Mouse (Mus musculus) lung, adult 2 months (tissue): ENCODE data around the gene Sox5. TPM values are rescaled to one million over a fixed set of nuclear protein-coding genes. Genes with fewer than 3 reads are reported as not detected.

Experiments used
- DNase-seq: peaks from one replicate; pipeline ENCODE4 v3.0.0; 2022
- H3K4me1 ChIP-seq: fragments of 200-500 bp; 2 replicates; pipeline ENCODE4 v1.6.1; 2011; ENCODE audit warnings: low read length; ENCODE audit not compliant: control insufficient read depth, insufficient read depth
- H3K4me3 ChIP-seq: fragments of 200-500 bp; replicated peaks from 2 replicates; pipeline ENCODE3; 2011; ENCODE audit warnings: low read depth, mild to moderate bottlenecking, control low read depth, low read length; ENCODE audit errors: extremely low read depth
- CTCF ChIP-seq: fragments of 200-500 bp; IDR thresholded peaks from 2 replicates; pipeline ENCODE4 v1.5.1; 2011; ENCODE audit warnings: mild to moderate bottlenecking, low read length, control low read depth; ENCODE audit not compliant: insufficient read depth
- POLR2A ChIP-seq: fragments of 200-500 bp; IDR thresholded peaks from 2 replicates; pipeline ENCODE4 v1.6.1; 2011; ENCODE audit warnings: low read depth, mild to moderate bottlenecking, control low read depth, low read length, borderline replicate concordance; ENCODE audit errors: extremely low read depth
- WGBS: fragments of 180-500 bp; shearing (Covaris S2); methylation state at CpG from one replicate; pipeline ENCODE4 v1.1.7; 2018; 5-methylcytosine and 5-hydroxymethylcytosine counted together
- polyA plus RNA-seq: library from polyadenylated mRNA; depleted of rRNA; stranded (reverse); fragments of >200 nt; gene quantifications from 2 replicates; pipeline ENCODE4 v1.2.3, GENCODE M21; 2012

Gene Sox5
- polyA plus RNA-seq, 1 experiment = 8.6 TPM

- TF ChIP-seq POLR2A = no peak
- no peak for TF ChIP-seq CTCF
- Histone ChIP-seq H3K4me1 (no peaks in the 10 kb centered on the region), H3K4me3 (no peak overlapping the region)
- DNase-seq = no peak
- 85% methylated on average over 6 of the region's 6 CpGs for WGBS
These were observed 296.2 kb downstream of the Sox5 start for GRCm38 (mm10) chr6:144485578-144485977.

GRCm38 (mm10) chr6:144483166-144483565 lies 298.6 kb downstream of the Sox5 start:
- no peak for DNase-seq
- 69% methylated on average over 4 of the region's 4 CpGs for WGBS
- TF ChIP-seq POLR2A = no peak
- no peak for TF ChIP-seq CTCF
- Histone ChIP-seq H3K4me3 (no peak overlapping the region), H3K4me1 (no peaks in the 10 kb centered on the region)

GRCm38 (mm10) chr6:144480648-144481528 lies 300.9 kb downstream of the Sox5 start:
- TF ChIP-seq CTCF (no peak), POLR2A (no peak)

GRCm38 (mm10) chr6:144479861-144480260 lies 301.9 kb downstream of the Sox5 start:
- WGBS = 74% methylated on average over 4 of the region's 4 CpGs
- H3K4me1 ChIP-seq = no peaks in the 10 kb centered on the region
- no peak for TF ChIP-seq CTCF
- TF ChIP-seq POLR2A = no peak
- no peak for DNase-seq
- H3K4me3 ChIP-seq = no peak overlapping the region

More at GRCm38 (mm10) chr6:144480648-144481528, 300.9 kb downstream of the Sox5 start:
- DNase-seq = no peak
- Histone ChIP-seq H3K4me1 (no peaks in the 10 kb centered on the region), H3K4me3 (no peak overlapping the region)
- WGBS = 57% methylated on average over 5 of the region's 5 CpGs

GRCm38 (mm10) chr6:144477287-144478064 lies 304.3 kb downstream of the Sox5 start:
- WGBS = 81% methylated on average over 16 of the region's 16 CpGs
- Histone ChIP-seq H3K4me3 (no peak overlapping the region), H3K4me1 (peaks cover 1% of the 10 kb centered on the region; the same call in 1 of the 2 replicates)
- no peak for TF ChIP-seq POLR2A
- TF ChIP-seq CTCF = no peak
- DNase-seq = no peak

GRCm38 (mm10) chr6:144473437-144473836 lies 308.3 kb downstream of the Sox5 start:
- no peak for DNase-seq
- H3K4me3 ChIP-seq = no peak overlapping the region
- 91% methylated on average over 7 of the region's 7 CpGs for WGBS
- TF ChIP-seq POLR2A = no peak
- TF ChIP-seq CTCF = no peak
- peaks cover 4% of the 10 kb centered on the region; the same call in 1 of the 2 replicates for H3K4me1 ChIP-seq

GRCm38 (mm10) chr6:144472089-144472900 lies 309.5 kb downstream of the Sox5 start:
- TF ChIP-seq CTCF = no peak
- TF ChIP-seq POLR2A = no peak
- no peak overlapping the region for H3K4me3 ChIP-seq
- DNase-seq = no peak
- peaks cover 4% of the 10 kb centered on the region; the same call in 1 of the 2 replicates for H3K4me1 ChIP-seq
- WGBS = 43% methylated on average over 14 of the region's 14 CpGs

GRCm38 (mm10) chr6:144466711-144467110 lies 315.1 kb downstream of the Sox5 start:
- no peak for DNase-seq
- no peak overlapping the region for H3K4me3 ChIP-seq
- H3K4me1 ChIP-seq = no peaks in the 10 kb centered on the region
- 61% methylated on average over 15 of the region's 15 CpGs for WGBS
- TF ChIP-seq POLR2A (no peak), CTCF (no peak)

- TF ChIP-seq CTCF (no peak), POLR2A (no peak)
- WGBS = 83% methylated on average over 6 of the region's 6 CpGs
These were observed 318.1 kb downstream of the Sox5 start for GRCm38 (mm10) chr6:144463691-144464090.

More at GRCm38 (mm10) chr6:144463691-144464090, 318.1 kb downstream of the Sox5 start:
- no peaks in the 10 kb centered on the region for H3K4me1 ChIP-seq
- no peak overlapping the region for H3K4me3 ChIP-seq
- DNase-seq = no peak
